20 mouse cellular contexts compared by ENCODE assay signal in the genomic region with DNA sequence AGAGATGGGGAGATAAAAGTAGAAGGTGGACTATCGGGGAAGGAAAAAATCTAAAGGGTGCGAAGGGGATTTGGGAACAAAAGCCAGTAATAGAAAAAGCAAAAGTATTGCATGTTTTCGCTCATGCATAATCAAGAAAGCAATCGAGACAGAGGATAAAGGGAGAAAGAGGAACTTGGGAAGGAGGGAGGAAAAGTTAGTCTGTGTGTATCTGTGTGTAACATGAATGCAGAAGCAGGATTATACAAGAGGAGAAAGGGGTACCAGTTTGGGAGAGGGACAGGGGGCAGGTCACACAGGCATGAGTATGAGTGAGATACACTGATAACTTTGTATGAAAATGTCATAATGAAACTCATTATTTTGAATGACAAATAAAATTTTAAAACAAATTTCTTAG. TPM values are rescaled to one million over a fixed set of nuclear protein-coding genes. Genes with fewer than 3 reads are reported as not detected.
DNase-seq lines count a peak whose midpoint lies in the region; ATAC-seq and TF ChIP-seq lines count a peak whose summit lies in the region.
"Had no signal": no experiment of that assay in that cellular context is flagged by ENCODE, and none has a peak within 500 bp of the region (broad histone marks: within the 10 kb centered on the region; RNA-seq: fewer than 3 reads in every experiment).

No protein-coding gene starts in this region.

- H3K27ac ChIP-seq in MEL (ENCODE audit: control insufficient read depth, low read depth, low read length): no peak overlapping the region

- no peaks in the 10 kb centered on the region for H3K27me3 ChIP-seq in MEL (ENCODE audit: control insufficient read depth in 1 of 2, insufficient read depth in 2 of 2, low read length in 2 of 2)
- H3K27me3 ChIP-seq: CH12.LX had no signal

- no peak overlapping the region for H3K4me3 ChIP-seq in MEL (ENCODE audit: control insufficient read depth in 1 of 2, insufficient read depth in 1 of 2, low read depth in 2 of 2, low read length in 2 of 2)

- no peak overlapping the region for H3K9ac ChIP-seq in MEL (ENCODE audit: control insufficient read depth, low read depth, low read length, poor library complexity, severe bottlenecking)

- H3K9me3 ChIP-seq in MEL (replicated peaks; ENCODE audit: insufficient read depth, low read length): no peaks in the 10 kb centered on the region
- H3K9me3 ChIP-seq: G1E had no signal

- H3K4me1 ChIP-seq in MEL (ENCODE audit: control insufficient read depth in 1 of 2, insufficient read depth in 2 of 2, low read length in 2 of 2): peaks cover 15 to 18% of the 10 kb centered on the region in 2 experiments; a peak in 3 of 4 replicates

- TF ChIP-seq EP300 in MEL (IDR thresholded peaks at IDR 0.05; ENCODE audit: low read depth in 1 of 2, low read length in 2 of 2): peak in 1 of 2 experiments; percentile 50; a peak in 2 of 4 replicates

- peak; percentile 56 for ATAC-seq in granulocyte monocyte progenitor cell, adult 5-6 weeks (replicated peaks; ENCODE audit: poor library complexity, severe bottlenecking)
- ATAC-seq: activated CD4-positive, CD25-positive, alpha-beta regulatory T cell, adult 4 months; CD4-positive, CD25-positive, alpha-beta regulatory T cell, adult 4 months; Patski had no signal

- no peak for TF ChIP-seq RAD21 in MEL (IDR thresholded peaks at IDR 0.05; ENCODE audit: low read depth, low read length)

- H3K79me2 ChIP-seq in MEL (ENCODE audit: control insufficient read depth, insufficient read depth, low read length, poor library complexity): no peaks in the 10 kb centered on the region

- peak; percentile 44 for DNase-seq in MEL (ENCODE audit: low read depth, low spot score)
- no peak for DNase-seq in left cerebral cortex, adult 8-10 months (ENCODE audit: low spot score in 2 of 2)
- no peak for DNase-seq in layer of hippocampus, adult 9-10 months (ENCODE audit: low spot score)
- DNase-seq: adrenal gland, adult 2 months; adrenal gland, adult 8-10 months; adrenal gland, postnatal 10 days; adrenal gland, postnatal 14 days; adrenal gland, postnatal 25 days; adrenal gland, postnatal 36 days; B cell, adult 2 months; cerebellum, adult 11 months; cerebellum, adult 11-12 months; cerebellum, adult 18-20 months; cerebellum, adult 2 months had no signal

- no peak for TF ChIP-seq CTCF in MEL (IDR thresholded peaks at IDR 0.05 in 2 of 3, conservative IDR thresholded peaks at IDR 0.05 in 1 of 3; ENCODE audit: control insufficient read depth in 1 of 3, insufficient read depth in 1 of 3, low read depth in 2 of 3, low read length in 3 of 3, poor library complexity in 1 of 3, severe bottlenecking in 1 of 3)

- TF ChIP-seq POLR2A in MEL (IDR thresholded peaks at IDR 0.05; ENCODE audit: control insufficient read depth in 1 of 2, insufficient read depth in 1 of 2, low read depth in 1 of 2, low read length in 2 of 2, poor library complexity in 1 of 2): no peak

- H3K36me3 ChIP-seq in MEL (ENCODE audit: control insufficient read depth in 1 of 2, insufficient read depth in 2 of 2, low read length in 2 of 2): peaks cover 0 to 28% of the 10 kb centered on the region in 2 experiments; a peak in 2 of 4 replicates
- H3K36me3 ChIP-seq: G1E had no signal

TF ChIP-seq in MEL, 35 proteins besides CTCF, POLR2A, EP300 and RAD21:
- TF ChIP-seq KAT2A (conservative IDR thresholded peaks at IDR 0.05; ENCODE audit: low read depth, low read length) (no peak), NELFE (IDR thresholded peaks at IDR 0.05; ENCODE audit: low read depth, low read length) (no peak), E2F4 (IDR thresholded peaks at IDR 0.05; ENCODE audit: borderline replicate concordance, low read depth, low read length) (no peak), CHD1 (IDR thresholded peaks at IDR 0.05; ENCODE audit: low read depth, low read length) (no peak), NRF1 (IDR thresholded peaks at IDR 0.05; ENCODE audit: insufficient read depth, low read depth, low read length, poor library complexity, severe bottlenecking) (no peak), USF2 (IDR thresholded peaks at IDR 0.05; ENCODE audit: borderline replicate concordance in 1 of 2, insufficient read depth in 1 of 2, low read depth in 1 of 2, low read length in 2 of 2) (no peak), MYB (IDR thresholded peaks at IDR 0.05; ENCODE audit: low read depth, low read length) (no peak), SIN3A (IDR thresholded peaks at IDR 0.05; ENCODE audit: low read length) (no peak), POLR2AphosphoS5 (IDR thresholded peaks at IDR 0.05; ENCODE audit: borderline replicate concordance, low read depth, low read length) (no peak), SMC3 (IDR thresholded peaks at IDR 0.05; ENCODE audit: low read depth, low read length) (no peak), ELF1 (IDR thresholded peaks at IDR 0.05; ENCODE audit: low read depth, low read length) (no peak), MAX (IDR thresholded peaks at IDR 0.05; ENCODE audit: low read length) (no peak), MAFK (IDR thresholded peaks at IDR 0.05; ENCODE audit: borderline replicate concordance, low read depth, low read length) (no peak), ETS1 (IDR thresholded peaks at IDR 0.05; ENCODE audit: low read depth, low read length) (no peak), BHLHE40 (IDR thresholded peaks at IDR 0.05; ENCODE audit: borderline replicate concordance, low read depth, low read length) (no peak), POLR2AphosphoS2 (IDR thresholded peaks at IDR 0.05; ENCODE audit: low read length) (no peak)

RNA-seq across cellular contexts. Expression of a gene that starts 14.1 kb away (rescaled TPM):
- 22.7 and 24.2 TPM in 2 replicates for total RNA-seq in MEL (2012; rRNA removed)
- polyA plus RNA-seq in MEL (2012; ENCODE audit: insufficient read depth in 1 of 2, insufficient read length in 2 of 2, low read depth in 1 of 2, low replicate concordance in 2 of 2, missing spikeins in 1 of 2): 10 to 100 TPM in 1 of 2 experiments, not detected in 1; 19.7 TPM
- total RNA-seq in granulocyte monocyte progenitor cell, adult 5-6 weeks (2014; fragmentation: Nextera tagmentation): 8.4 and 13.0 TPM in 2 replicates
- total RNA-seq in granulocyte monocyte progenitor cell, adult 5-6 weeks (2017): 17.4 and 19.3 TPM in 2 replicates
- total RNA-seq in left cerebral cortex, adult 8-10 months (2022): 1 to 10 TPM; 6.3 to 8.9 (median 6.7) TPM

RNA-seq across cellular contexts. Expression of a gene that starts 47.1 kb away (rescaled TPM):
- total RNA-seq in MEL (2012; rRNA removed): 15.7 and 16.8 TPM in 2 replicates
- 1 to 10 TPM in 1 of 2 experiments, not detected in 1; 10.0 TPM for polyA plus RNA-seq in MEL (2012; ENCODE audit: insufficient read depth in 1 of 2, insufficient read length in 2 of 2, low read depth in 1 of 2, low replicate concordance in 2 of 2, missing spikeins in 1 of 2)
- 29.7 and 35.9 TPM in 2 replicates for total RNA-seq in granulocyte monocyte progenitor cell, adult 5-6 weeks (2014; fragmentation: Nextera tagmentation)
- 48.0 and 67.7 TPM in 2 replicates for total RNA-seq in granulocyte monocyte progenitor cell, adult 5-6 weeks (2017)
- 10 to 100 TPM; 17.1 to 20.9 (median 18.8) TPM for total RNA-seq in left cerebral cortex, adult 8-10 months (2022)
